Mouse (Mus musculus): ENCODE measurements around the gene Prkca. TPM values are rescaled to one million over a fixed set of nuclear protein-coding genes. Genes with fewer than 3 reads are reported as not detected.

Gene Prkca
- total RNA-seq, 1 experiment, result 8.4 TPM

GRCm38 (mm10) chr11:108070038-108070437 lies 273.7 kb downstream of the Prkca start:
- no peak overlapping the region for H3K27ac ChIP-seq (ENCODE audit: insufficient read depth, low read depth, low read length, poor library complexity, severe bottlenecking)
- no peaks in the 10 kb centered on the region for H3K36me3 ChIP-seq (ENCODE audit: control insufficient read depth, insufficient read depth, low read length, poor library complexity, severe bottlenecking)
- H3K4me3 ChIP-seq (ENCODE audit: insufficient read depth in 1 of 2, low read depth in 1 of 2, low read length in 2 of 2, poor library complexity in 1 of 2, severe bottlenecking in 1 of 2), result no peak overlapping the region
- H3K4me1 ChIP-seq (ENCODE audit: control insufficient read depth in 2 of 2, insufficient read depth in 2 of 2, low read length in 2 of 2, poor library complexity in 1 of 2), result no peaks in the 10 kb centered on the region
- no peak for DNase-seq (ENCODE audit: low read depth, low spot score)
- in situ Hi-C loops (cut with MboI; ENCODE audit: low sequenced_read_pairs in 2 of 2, unreplicated experiment in 2 of 2), result no loop called here
- no peak overlapping the region for H3K9ac ChIP-seq (ENCODE audit: insufficient read depth, low read depth, low read length, poor library complexity, severe bottlenecking)
- no peak for TF ChIP-seq HCFC1 (IDR thresholded peaks at IDR 0.05; ENCODE audit: borderline replicate concordance, insufficient read depth, low read length)
- no peak for TF ChIP-seq CHD2 (IDR thresholded peaks at IDR 0.05; ENCODE audit: low read depth, low read length)
- no peak for TF ChIP-seq ZC3H11A (IDR thresholded peaks at IDR 0.05; ENCODE audit: borderline replicate concordance, low read depth, low read length)
- TF ChIP-seq MAFK (IDR thresholded peaks at IDR 0.05; ENCODE audit: insufficient read depth, low read depth, low read length), result no peak
- no peak for TF ChIP-seq ZNF384 (IDR thresholded peaks at IDR 0.05; ENCODE audit: low read depth, low read length)
- H3K9me3 ChIP-seq (ENCODE audit: control insufficient read depth, insufficient read depth, low read depth, low read length), result no peaks in the 10 kb centered on the region

- H3K36me3 ChIP-seq (ENCODE audit: control insufficient read depth, insufficient read depth, low read length, poor library complexity, severe bottlenecking), result no peaks in the 10 kb centered on the region
- TF ChIP-seq CHD2 (IDR thresholded peaks at IDR 0.05; ENCODE audit: low read depth, low read length), result 0 out of 2 replicates have a peak, but pooled peaks have one; percentile 25
- TF ChIP-seq ZNF384 (IDR thresholded peaks at IDR 0.05; ENCODE audit: low read depth, low read length), result no peak
- no peak for TF ChIP-seq ZC3H11A (IDR thresholded peaks at IDR 0.05; ENCODE audit: borderline replicate concordance, low read depth, low read length)
- no peak overlapping the region for H3K27ac ChIP-seq (ENCODE audit: insufficient read depth, low read depth, low read length, poor library complexity, severe bottlenecking)
- H3K9ac ChIP-seq (ENCODE audit: insufficient read depth, low read depth, low read length, poor library complexity, severe bottlenecking), result no peak overlapping the region
- in situ Hi-C loops (cut with MboI; ENCODE audit: low sequenced_read_pairs in 2 of 2, unreplicated experiment in 2 of 2), result no loop called here
- no peaks in the 10 kb centered on the region for H3K4me1 ChIP-seq (ENCODE audit: control insufficient read depth in 2 of 2, insufficient read depth in 2 of 2, low read length in 2 of 2, poor library complexity in 1 of 2)
- no peak for DNase-seq (ENCODE audit: low read depth, low spot score)
- no peaks in the 10 kb centered on the region for H3K9me3 ChIP-seq (ENCODE audit: control insufficient read depth, insufficient read depth, low read depth, low read length)
- H3K4me3 ChIP-seq (ENCODE audit: insufficient read depth in 1 of 2, low read depth in 1 of 2, low read length in 2 of 2, poor library complexity in 1 of 2, severe bottlenecking in 1 of 2), result no peak overlapping the region
Observed at GRCm38 (mm10) chr11:108068430-108068829, 275.3 kb downstream of the Prkca start.

GRCm38 (mm10) chr11:108067161-108067560 lies 276.6 kb downstream of the Prkca start:
- in situ Hi-C loops (cut with MboI; ENCODE audit: low sequenced_read_pairs in 2 of 2, unreplicated experiment in 2 of 2), result no loop called here

GRCm38 (mm10) chr11:108064401-108064800 lies 279.3 kb downstream of the Prkca start:
- TF ChIP-seq ZC3H11A (IDR thresholded peaks at IDR 0.05; ENCODE audit: borderline replicate concordance, low read depth, low read length) (no peak), ZNF384 (IDR thresholded peaks at IDR 0.05; ENCODE audit: low read depth, low read length) (no peak), HCFC1 (IDR thresholded peaks at IDR 0.05; ENCODE audit: borderline replicate concordance, insufficient read depth, low read length) (no peak), MAFK (IDR thresholded peaks at IDR 0.05; ENCODE audit: insufficient read depth, low read depth, low read length) (no peak), CHD2 (IDR thresholded peaks at IDR 0.05; ENCODE audit: low read depth, low read length) (no peak)
- no peaks in the 10 kb centered on the region for H3K9me3 ChIP-seq (ENCODE audit: control insufficient read depth, insufficient read depth, low read depth, low read length)
- H3K36me3 ChIP-seq (ENCODE audit: control insufficient read depth, insufficient read depth, low read length, poor library complexity, severe bottlenecking), result no peaks in the 10 kb centered on the region
- no peak overlapping the region for H3K27ac ChIP-seq (ENCODE audit: insufficient read depth, low read depth, low read length, poor library complexity, severe bottlenecking)
- H3K9ac ChIP-seq (ENCODE audit: insufficient read depth, low read depth, low read length, poor library complexity, severe bottlenecking), result no peak overlapping the region
- no peak overlapping the region for H3K4me3 ChIP-seq (ENCODE audit: insufficient read depth in 1 of 2, low read depth in 1 of 2, low read length in 2 of 2, poor library complexity in 1 of 2, severe bottlenecking in 1 of 2)
- DNase-seq (ENCODE audit: low read depth, low spot score), result no peak
- no peaks in the 10 kb centered on the region for H3K4me1 ChIP-seq (ENCODE audit: control insufficient read depth in 2 of 2, insufficient read depth in 2 of 2, low read length in 2 of 2, poor library complexity in 1 of 2)
- in situ Hi-C loops (cut with MboI; ENCODE audit: low sequenced_read_pairs in 2 of 2, unreplicated experiment in 2 of 2), result no loop called here

More at GRCm38 (mm10) chr11:108067161-108067560, 276.6 kb downstream of the Prkca start:
- H3K9ac ChIP-seq (ENCODE audit: insufficient read depth, low read depth, low read length, poor library complexity, severe bottlenecking), result no peak overlapping the region
- no peak overlapping the region for H3K27ac ChIP-seq (ENCODE audit: insufficient read depth, low read depth, low read length, poor library complexity, severe bottlenecking)
- no peaks in the 10 kb centered on the region for H3K4me1 ChIP-seq (ENCODE audit: control insufficient read depth in 2 of 2, insufficient read depth in 2 of 2, low read length in 2 of 2, poor library complexity in 1 of 2)
- DNase-seq (ENCODE audit: low read depth, low spot score), result no peak
- no peaks in the 10 kb centered on the region for H3K9me3 ChIP-seq (ENCODE audit: control insufficient read depth, insufficient read depth, low read depth, low read length)
- no peaks in the 10 kb centered on the region for H3K36me3 ChIP-seq (ENCODE audit: control insufficient read depth, insufficient read depth, low read length, poor library complexity, severe bottlenecking)
- no peak overlapping the region for H3K4me3 ChIP-seq (ENCODE audit: insufficient read depth in 1 of 2, low read depth in 1 of 2, low read length in 2 of 2, poor library complexity in 1 of 2, severe bottlenecking in 1 of 2)
- no peak for TF ChIP-seq MAFK (IDR thresholded peaks at IDR 0.05; ENCODE audit: insufficient read depth, low read depth, low read length)
- TF ChIP-seq ZC3H11A (IDR thresholded peaks at IDR 0.05; ENCODE audit: borderline replicate concordance, low read depth, low read length), result no peak
- no peak for TF ChIP-seq ZNF384 (IDR thresholded peaks at IDR 0.05; ENCODE audit: low read depth, low read length)
- TF ChIP-seq HCFC1 (IDR thresholded peaks at IDR 0.05; ENCODE audit: borderline replicate concordance, insufficient read depth, low read length), result no peak
- TF ChIP-seq CHD2 (IDR thresholded peaks at IDR 0.05; ENCODE audit: low read depth, low read length), result no peak

- no peak overlapping the region for H3K4me3 ChIP-seq (ENCODE audit: insufficient read depth in 1 of 2, low read depth in 1 of 2, low read length in 2 of 2, poor library complexity in 1 of 2, severe bottlenecking in 1 of 2)
- no peak overlapping the region for H3K9ac ChIP-seq (ENCODE audit: insufficient read depth, low read depth, low read length, poor library complexity, severe bottlenecking)
- no peak for DNase-seq (ENCODE audit: low read depth, low spot score)
- no peaks in the 10 kb centered on the region for H3K9me3 ChIP-seq (ENCODE audit: control insufficient read depth, insufficient read depth, low read depth, low read length)
- H3K4me1 ChIP-seq (ENCODE audit: control insufficient read depth in 2 of 2, insufficient read depth in 2 of 2, low read length in 2 of 2, poor library complexity in 1 of 2), result no peaks in the 10 kb centered on the region
- in situ Hi-C loops (cut with MboI; ENCODE audit: low sequenced_read_pairs in 2 of 2, unreplicated experiment in 2 of 2), result no loop called here
- no peak overlapping the region for H3K27ac ChIP-seq (ENCODE audit: insufficient read depth, low read depth, low read length, poor library complexity, severe bottlenecking)
- H3K36me3 ChIP-seq (ENCODE audit: control insufficient read depth, insufficient read depth, low read length, poor library complexity, severe bottlenecking), result no peaks in the 10 kb centered on the region
- TF ChIP-seq ZC3H11A (IDR thresholded peaks at IDR 0.05; ENCODE audit: borderline replicate concordance, low read depth, low read length) (no peak), CHD2 (IDR thresholded peaks at IDR 0.05; ENCODE audit: low read depth, low read length) (no peak), HCFC1 (IDR thresholded peaks at IDR 0.05; ENCODE audit: borderline replicate concordance, insufficient read depth, low read length) (no peak), MAFK (IDR thresholded peaks at IDR 0.05; ENCODE audit: insufficient read depth, low read depth, low read length) (no peak), ZNF384 (IDR thresholded peaks at IDR 0.05; ENCODE audit: low read depth, low read length) (no peak)
Observed at GRCm38 (mm10) chr11:108063096-108063495, 280.6 kb downstream of the Prkca start.
